29 mouse cellular contexts compared by ENCODE assay signal in genomic region chr10:76671939-76672338, GRCm38 (mm10). TPM values are rescaled to one million over a fixed set of nuclear protein-coding genes. Genes with fewer than 3 reads are reported as not detected.
DNase-seq lines count a peak whose midpoint lies in the region; ATAC-seq and TF ChIP-seq lines count a peak whose summit lies in the region.
"Had no signal": no experiment of that assay in that cellular context is flagged by ENCODE, and none has a peak within 500 bp of the region (broad histone marks: within the 10 kb centered on the region; RNA-seq: fewer than 3 reads in every experiment).

No protein-coding gene starts in this region.

- H3K9me3 ChIP-seq in stomach, embryonic 14.5 days (ENCODE audit: control insufficient read depth, low read depth, low read length): no peaks in the 10 kb centered on the region
- H3K9me3 ChIP-seq in stomach, postnatal 0 days (ENCODE audit: control insufficient read depth, low read length): no peaks in the 10 kb centered on the region
- H3K9me3 ChIP-seq in intestine, embryonic 15.5 days: no peaks in the 10 kb centered on the region
- H3K9me3 ChIP-seq in stomach, embryonic 15.5 days: no peaks in the 10 kb centered on the region
- H3K9me3 ChIP-seq: forebrain, embryonic 12.5 days; hindbrain, embryonic 13.5 days; kidney, embryonic 15.5 days; midbrain, embryonic 10.5 days; neural tube, embryonic 15.5 days had no signal

- peak overlapping the region; percentile 63 for H3K27ac ChIP-seq in stomach, embryonic 14.5 days (ENCODE audit: low read length)
- H3K27ac ChIP-seq in stomach, postnatal 0 days (replicated peaks): no peak overlapping the region
- H3K27ac ChIP-seq in intestine, embryonic 15.5 days: peak overlapping the region; percentile 42
- peak overlapping the region; percentile 76 for H3K27ac ChIP-seq in stomach, embryonic 15.5 days
- H3K27ac ChIP-seq: forebrain, embryonic 12.5 days; heart, adult 2 months; hindbrain, embryonic 13.5 days; kidney, embryonic 15.5 days; left cerebral cortex, adult 2 months; liver, embryonic 14.5 days; midbrain, embryonic 10.5 days; neural tube, embryonic 15.5 days had no signal

- H3K36me3 ChIP-seq in stomach, embryonic 14.5 days (ENCODE audit: control insufficient read depth, insufficient read depth, low read length): no peaks in the 10 kb centered on the region
- H3K36me3 ChIP-seq in stomach, postnatal 0 days (ENCODE audit: control insufficient read depth, insufficient read depth, low read length): no peaks in the 10 kb centered on the region
- no peaks in the 10 kb centered on the region for H3K36me3 ChIP-seq in intestine, embryonic 15.5 days
- H3K36me3 ChIP-seq in stomach, embryonic 15.5 days: no peaks in the 10 kb centered on the region
- H3K36me3 ChIP-seq: forebrain, embryonic 12.5 days; hindbrain, embryonic 13.5 days; kidney, embryonic 15.5 days; midbrain, embryonic 10.5 days; neural tube, embryonic 15.5 days had no signal

- 78% methylated on average over 9 of the region's 9 CpGs for WGBS in lung, adult 2 months
- WGBS in stomach, embryonic 14.5 days: 64% methylated on average over 9 of the region's 9 CpGs
- WGBS in stomach, postnatal 0 days: 67% methylated on average over 9 of the region's 9 CpGs
- WGBS in intestine, embryonic 15.5 days: 63% methylated on average over 9 of the region's 9 CpGs
- 62% methylated on average over 9 of the region's 9 CpGs for WGBS in stomach, embryonic 15.5 days

- no peak for ATAC-seq in stomach, embryonic 14.5 days (ENCODE audit: insufficient number of reproducible peaks, insufficient read depth, low FRiP score, low read depth)
- ATAC-seq in stomach, postnatal 0 days (ENCODE audit: low FRiP score, low TSS enrichment): no peak
- no peak for ATAC-seq in intestine, embryonic 15.5 days
- no peak for ATAC-seq in stomach, embryonic 15.5 days (ENCODE audit: insufficient read depth, low FRiP score, low read depth)
- ATAC-seq: inflammation-experienced regulatory T-cells, adult 6 months had no signal

- DNase-seq in lung, adult 2 months: peak; percentile 0
- no peak for DNase-seq in lung, adult 18-20 months
- DNase-seq in stomach, postnatal 0 days (ENCODE audit: low spot score): no peak
- no peak for DNase-seq in left cerebral cortex, postnatal 10 days (ENCODE audit: extremely low spot score in 1 of 2, low spot score in 2 of 2)
- DNase-seq in embryo, embryonic 10.5 days (ENCODE audit: low spot score): no peak
- DNase-seq: adrenal gland, adult 8-10 months; cerebellum, adult 11-12 months; cerebellum, postnatal 25 days; embryo, embryonic 11 days; gastrocnemius, postnatal 25 days; kidney, postnatal 4 days; layer of hippocampus, adult 9-11 months; left cerebral cortex, postnatal 4 days; right cerebral cortex, adult 18-20 months; right cerebral cortex, postnatal 4 days had no signal

- no peaks in the 10 kb centered on the region for H3K27me3 ChIP-seq in stomach, embryonic 14.5 days (ENCODE audit: control insufficient read depth, insufficient read depth, low read length)
- no peaks in the 10 kb centered on the region for H3K27me3 ChIP-seq in stomach, postnatal 0 days (ENCODE audit: control insufficient read depth, insufficient read depth, low read length)
- no peaks in the 10 kb centered on the region for H3K27me3 ChIP-seq in intestine, embryonic 15.5 days (replicated peaks)
- no peaks in the 10 kb centered on the region for H3K27me3 ChIP-seq in stomach, embryonic 15.5 days (replicated peaks)
- H3K27me3 ChIP-seq: forebrain, embryonic 12.5 days; hindbrain, embryonic 13.5 days; kidney, embryonic 15.5 days; neural tube, embryonic 15.5 days had no signal

- no peak for TF ChIP-seq POLR2A in lung, adult 2 months (IDR thresholded peaks at IDR 0.05; ENCODE audit: borderline replicate concordance, extremely low read depth, low read depth, low read length)

- H3K4me1 ChIP-seq in lung, adult 2 months (ENCODE audit: control insufficient read depth, insufficient read depth, low read length): peaks cover 3% of the 10 kb centered on the region; the same call in 1 of the 2 replicates
- H3K4me1 ChIP-seq in stomach, embryonic 14.5 days (ENCODE audit: control insufficient read depth, insufficient read depth, low read length): peaks cover 3% of the 10 kb centered on the region; the same call in 1 of the 2 replicates
- no peaks in the 10 kb centered on the region for H3K4me1 ChIP-seq in stomach, postnatal 0 days (replicated peaks; ENCODE audit: control insufficient read depth, insufficient read depth)
- H3K4me1 ChIP-seq in intestine, embryonic 15.5 days (replicated peaks): no peaks in the 10 kb centered on the region
- H3K4me1 ChIP-seq in stomach, embryonic 15.5 days: 0 out of 2 replicates have a peak, but pooled peaks cover 4% of the 10 kb centered on the region
- H3K4me1 ChIP-seq: forebrain, embryonic 12.5 days; hindbrain, embryonic 13.5 days; kidney, embryonic 15.5 days; midbrain, embryonic 10.5 days; neural tube, embryonic 15.5 days had no signal

- H3K4me2 ChIP-seq in stomach, embryonic 14.5 days (replicated peaks; ENCODE audit: low read depth, low read length): no peak overlapping the region
- H3K4me2 ChIP-seq in stomach, postnatal 0 days (replicated peaks; ENCODE audit: low read depth): no peak overlapping the region
- H3K4me2 ChIP-seq in intestine, embryonic 15.5 days (replicated peaks): no peak overlapping the region
- no peak overlapping the region for H3K4me2 ChIP-seq in stomach, embryonic 15.5 days
- H3K4me2 ChIP-seq: forebrain, embryonic 12.5 days; hindbrain, embryonic 13.5 days; kidney, embryonic 15.5 days; neural tube, embryonic 15.5 days had no signal

- TF ChIP-seq CTCF in lung, adult 2 months (IDR thresholded peaks at IDR 0.05; ENCODE audit: insufficient read depth, low read length): no peak
- no peak for TF ChIP-seq CTCF in stomach, postnatal 0 days (IDR thresholded peaks at IDR 0.05; ENCODE audit: low read depth)

- intact Hi-C loops in left cerebral cortex, postnatal 10 days (cut with DNase I): no loop called here

- TF ChIP-seq EP300 in stomach, postnatal 0 days (optimal IDR thresholded peaks at IDR 0.05): no peak

- no peak overlapping the region for H3K9ac ChIP-seq in stomach, embryonic 14.5 days (replicated peaks; ENCODE audit: low read depth, low read length)
- no peak overlapping the region for H3K9ac ChIP-seq in stomach, postnatal 0 days (ENCODE audit: low read length)
- no peak overlapping the region for H3K9ac ChIP-seq in intestine, embryonic 15.5 days
- H3K9ac ChIP-seq in stomach, embryonic 15.5 days: no peak overlapping the region
- H3K9ac ChIP-seq: forebrain, embryonic 12.5 days; hindbrain, embryonic 13.5 days; kidney, embryonic 15.5 days; liver, embryonic 14.5 days; neural tube, embryonic 15.5 days had no signal

- no peak overlapping the region for H3K4me3 ChIP-seq in lung, adult 2 months (replicated peaks; ENCODE audit: extremely low read depth, low read depth, low read length)
- no peak overlapping the region for H3K4me3 ChIP-seq in stomach, embryonic 14.5 days (ENCODE audit: low read depth, low read length)
- H3K4me3 ChIP-seq in stomach, postnatal 0 days (ENCODE audit: low read depth, low read length): no peak overlapping the region
- no peak overlapping the region for H3K4me3 ChIP-seq in intestine, embryonic 15.5 days (replicated peaks)
- H3K4me3 ChIP-seq in stomach, embryonic 15.5 days (replicated peaks): no peak overlapping the region
- H3K4me3 ChIP-seq: erythroblast, embryonic 14.5 days; forebrain, embryonic 12.5 days; heart, adult 2 months; hindbrain, embryonic 13.5 days; kidney, embryonic 15.5 days; left cerebral cortex, adult 2 months; midbrain, embryonic 10.5 days; neural tube, embryonic 15.5 days had no signal

RNA-seq across cellular contexts. Expression of gene Col6a2, which starts 48.5 kb away (rescaled TPM):
- polyA plus RNA-seq in lung, adult 2 months (2012; rRNA removed): 173 and 175 TPM in 2 replicates
- 148 and 176 TPM in 2 replicates for polyA plus RNA-seq in stomach, embryonic 14.5 days (2014; fragmentation: Nextera tagmentation; extraction: Ambion mirVana)
- 145 TPM in 2 replicates for polyA plus RNA-seq in stomach, postnatal 0 days (2015; fragmentation: Nextera tagmentation; extraction: Ambion mirVana)
- 274 and 282 TPM in 2 replicates for polyA plus RNA-seq in intestine, embryonic 15.5 days (2015; fragmentation: Nextera tagmentation; extraction: Ambion mirVana)
- polyA plus RNA-seq in stomach, embryonic 15.5 days (2015; fragmentation: Nextera tagmentation; extraction: Ambion mirVana): 294 and 297 TPM in 2 replicates
- total RNA-seq in left cerebral cortex, postnatal 10 days (2021): 10 to 100 TPM; 15.6 to 18.8 TPM
- total RNA-seq: MEL had no signal
- polyA plus RNA-seq: erythroblast, embryonic 14.5 days; inflammation-experienced regulatory T-cells, adult 6 months had no signal

RNA-seq across cellular contexts. Expression of gene Col6a1, which starts 54.0 kb away (rescaled TPM):
- 203 and 218 TPM in 2 replicates for polyA plus RNA-seq in lung, adult 2 months (2012; rRNA removed)
- polyA plus RNA-seq in stomach, embryonic 14.5 days (2014; fragmentation: Nextera tagmentation; extraction: Ambion mirVana): 275 and 292 TPM in 2 replicates
- 169 and 175 TPM in 2 replicates for polyA plus RNA-seq in stomach, postnatal 0 days (2015; fragmentation: Nextera tagmentation; extraction: Ambion mirVana)
- 317 and 323 TPM in 2 replicates for polyA plus RNA-seq in intestine, embryonic 15.5 days (2015; fragmentation: Nextera tagmentation; extraction: Ambion mirVana)
- polyA plus RNA-seq in stomach, embryonic 15.5 days (2015; fragmentation: Nextera tagmentation; extraction: Ambion mirVana): 326 and 336 TPM in 2 replicates
- total RNA-seq in left cerebral cortex, postnatal 10 days (2021): 10 to 100 TPM; 32.0 to 34.3 TPM
- total RNA-seq: MEL had no signal
- polyA plus RNA-seq: erythroblast, embryonic 14.5 days; inflammation-experienced regulatory T-cells, adult 6 months had no signal
